Mouse (Mus musculus) midbrain, embryonic 15.5 days (tissue): Measurements from ENCODE around the gene Trit1. TPM values are rescaled to one million over a fixed set of nuclear protein-coding genes. Genes with fewer than 3 reads are reported as not detected.
"Not testable (repeated sequence)": the region's sequence is repeated elsewhere in the genome, so short reads cannot be mapped to it uniquely, and the experiment has no call there.

Source experiments
- ATAC-seq: fragments of 200-750 bp; cut with Nextera tagmentation; replicated peaks from 2 replicates; pipeline ENCODE4 v1.8.0; 2017; ENCODE audit warnings: moderate TSS enrichment
- H3K27ac ChIP-seq: fragments of 300-500 bp; sonication (generic); 2 replicates; pipeline ENCODE4 v1.5.1; 2015; ENCODE audit warnings: mild to moderate bottlenecking, inconsistent platforms
- H3K27me3 ChIP-seq: fragments of 300-500 bp; sonication (generic); replicated peaks from 2 replicates; pipeline ENCODE4 v1.6.1; 2015; ENCODE audit warnings: inconsistent platforms
- H3K36me3 ChIP-seq: fragments of 300-500 bp; sonication (generic); replicated peaks from 2 replicates; pipeline ENCODE4 v1.6.1; 2015; ENCODE audit warnings: inconsistent platforms
- H3K4me1 ChIP-seq: fragments of 300-500 bp; sonication (generic); 2 replicates; pipeline ENCODE4 v1.6.1; 2015; ENCODE audit warnings: inconsistent platforms
- H3K4me2 ChIP-seq: fragments of 300-500 bp; sonication (generic); 2 replicates; pipeline ENCODE4 v1.6.1; 2015; ENCODE audit warnings: inconsistent platforms, mild to moderate bottlenecking, moderate library complexity
- H3K4me3 ChIP-seq: fragments of 300-500 bp; sonication (generic); 2 replicates; pipeline ENCODE4 v1.5.1; 2015; ENCODE audit warnings: mild to moderate bottlenecking, inconsistent platforms
- H3K9ac ChIP-seq: fragments of 300-500 bp; sonication (generic); 2 replicates; pipeline ENCODE4 v1.6.1; 2015; ENCODE audit warnings: mild to moderate bottlenecking, inconsistent platforms
- H3K9me3 ChIP-seq: fragments of 300-500 bp; sonication (generic); 2 replicates; pipeline ENCODE4 v1.6.1; 2016; ENCODE audit warnings: inconsistent platforms
- WGBS: fragments of 180-500 bp; shearing (Covaris S2); methylation state at CpG from one replicate; pipeline ENCODE4 v1.1.7; 2015; ENCODE audit warnings: mixed read lengths; 5-methylcytosine and 5-hydroxymethylcytosine counted together
- polyA plus RNA-seq: library from polyadenylated mRNA; unstranded; fragments of >200 nt; fragmentation: Nextera tagmentation; extraction: Ambion mirVana; gene quantifications from 2 replicates; pipeline ENCODE4 v1.2.1, GENCODE M21; 2015

Trit1 gene
- polyA plus RNA-seq, 1 experiment from 2014 or later, result 25.3 TPM

DNA sequence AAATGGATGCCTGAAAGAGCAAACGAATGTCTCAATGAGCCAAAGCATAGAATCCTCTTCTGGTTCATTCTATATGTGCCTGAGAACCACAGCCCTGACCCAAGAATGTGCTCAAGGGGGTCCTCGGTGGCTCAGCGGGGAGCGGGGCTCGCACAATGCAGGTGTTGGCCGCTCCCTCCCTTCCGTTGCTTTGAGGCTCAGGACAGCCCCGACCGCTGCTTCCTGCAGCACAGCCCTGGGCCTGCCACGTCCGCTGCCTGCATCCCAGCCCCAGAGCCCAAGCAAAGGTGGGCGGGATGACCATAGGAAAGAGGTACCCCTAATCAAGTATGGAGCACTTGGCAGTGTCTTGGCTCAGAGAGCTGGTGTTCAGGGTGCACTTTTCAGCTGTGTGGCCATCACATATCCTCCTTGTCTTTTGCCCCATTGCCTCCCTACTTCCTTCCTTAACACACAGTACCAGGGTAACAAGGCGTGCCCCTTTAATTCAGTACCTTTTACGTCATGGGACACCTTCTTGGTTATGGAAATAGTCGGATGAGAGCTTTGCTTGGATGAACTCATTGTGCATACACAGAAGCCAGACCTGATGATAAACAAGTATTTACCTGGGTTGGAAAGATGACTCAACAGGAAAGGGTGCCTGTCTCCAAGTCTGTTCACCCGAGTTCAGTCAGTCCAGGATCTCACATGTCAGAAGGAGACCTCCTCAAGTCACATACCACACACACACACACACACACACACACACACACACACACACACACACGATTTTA lies 32.7 kb upstream of the Trit1 start:
- 0 out of 2 replicates have a peak overlapping the region, but pooled peaks have one; percentile 2 for H3K4me3 ChIP-seq
- H3K9ac ChIP-seq, result no peak overlapping the region
- peaks cover 8% of the 10 kb centered on the region for H3K4me1 ChIP-seq
- ATAC-seq, result no peak; the same call in 1 of the 2 replicates
- no peaks in the 10 kb centered on the region for H3K36me3 ChIP-seq
- 25% methylated on average over 17 of the region's 17 CpGs for WGBS
- no peaks in the 10 kb centered on the region for H3K9me3 ChIP-seq
- peaks cover 14% of the 10 kb centered on the region for H3K27me3 ChIP-seq
- peak overlapping the region; percentile 37 for H3K4me2 ChIP-seq
- no peak overlapping the region for H3K27ac ChIP-seq

GRCm38 (mm10) chr4:122985110-122985509 lies 31.3 kb upstream of the Trit1 start:
- H3K4me2 ChIP-seq, result no peak overlapping the region
- no peaks in the 10 kb centered on the region for H3K9me3 ChIP-seq
- 40% methylated on average over 8 of the region's 8 CpGs for WGBS
- H3K4me1 ChIP-seq, result peaks cover 8% of the 10 kb centered on the region
- no peak overlapping the region for H3K27ac ChIP-seq
- no peak overlapping the region for H3K9ac ChIP-seq
- no peaks in the 10 kb centered on the region for H3K36me3 ChIP-seq
- peak; percentile 93 for ATAC-seq
- H3K4me3 ChIP-seq, result no peak overlapping the region
- peaks cover 14% of the 10 kb centered on the region for H3K27me3 ChIP-seq

GRCm38 (mm10) chr4:122987421-122987820 lies 29.0 kb upstream of the Trit1 start:
- peaks cover 8% of the 10 kb centered on the region for H3K4me1 ChIP-seq
- WGBS, result 82% methylated on average over 4 of the region's 4 CpGs
- no peaks in the 10 kb centered on the region for H3K36me3 ChIP-seq
- no peak overlapping the region for H3K4me3 ChIP-seq
- no peak overlapping the region for H3K9ac ChIP-seq
- H3K4me2 ChIP-seq, result no peak overlapping the region
- ATAC-seq, result no peak
- H3K27me3 ChIP-seq, result peaks cover 7% of the 10 kb centered on the region
- H3K9me3 ChIP-seq, result no peaks in the 10 kb centered on the region
- H3K27ac ChIP-seq, result no peak overlapping the region

- not testable (repeated sequence) for H3K27me3 ChIP-seq, H3K4me3 ChIP-seq, H3K36me3 ChIP-seq, ATAC-seq, H3K27ac ChIP-seq, H3K9ac ChIP-seq, H3K9me3 ChIP-seq, H3K4me1 ChIP-seq, H3K4me2 ChIP-seq
- WGBS, result 64% methylated on average over 3 of the region's 3 CpGs
Observed at GRCm38 (mm10) chr4:122988004-122988403, 28.4 kb upstream of the Trit1 start.

DNA sequence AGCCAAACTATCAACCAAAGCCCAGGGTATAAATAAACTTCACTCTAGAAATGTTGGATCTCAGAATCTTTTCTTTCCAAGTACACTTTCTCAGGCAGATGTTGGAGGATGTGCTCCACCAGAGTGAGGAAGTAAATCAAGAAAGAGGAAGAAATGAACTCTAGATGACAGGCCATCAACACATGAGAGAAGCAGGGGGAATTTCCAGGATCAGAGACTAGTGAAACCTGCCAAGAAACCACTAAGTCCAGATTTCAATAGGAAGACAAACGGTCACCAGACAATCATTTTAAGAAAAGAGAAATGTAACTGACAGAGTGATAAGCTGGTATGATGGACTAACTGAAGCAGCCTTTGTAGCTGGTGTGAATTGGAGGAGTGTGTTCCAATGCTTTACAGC lies 25.2 kb upstream of the Trit1 start:
- H3K4me2 ChIP-seq, result no peak overlapping the region
- H3K27me3 ChIP-seq, result no peaks in the 10 kb centered on the region
- peaks cover 5% of the 10 kb centered on the region; the same call in 1 of the 2 replicates for H3K4me1 ChIP-seq
- WGBS, result 76% methylated on average over 1 of the region's 1 CpGs
- H3K9me3 ChIP-seq, result no peaks in the 10 kb centered on the region
- H3K36me3 ChIP-seq, result no peaks in the 10 kb centered on the region
- H3K27ac ChIP-seq, result no peak overlapping the region
- H3K4me3 ChIP-seq, result no peak overlapping the region
- ATAC-seq, result no peak
- no peak overlapping the region for H3K9ac ChIP-seq

DNA sequence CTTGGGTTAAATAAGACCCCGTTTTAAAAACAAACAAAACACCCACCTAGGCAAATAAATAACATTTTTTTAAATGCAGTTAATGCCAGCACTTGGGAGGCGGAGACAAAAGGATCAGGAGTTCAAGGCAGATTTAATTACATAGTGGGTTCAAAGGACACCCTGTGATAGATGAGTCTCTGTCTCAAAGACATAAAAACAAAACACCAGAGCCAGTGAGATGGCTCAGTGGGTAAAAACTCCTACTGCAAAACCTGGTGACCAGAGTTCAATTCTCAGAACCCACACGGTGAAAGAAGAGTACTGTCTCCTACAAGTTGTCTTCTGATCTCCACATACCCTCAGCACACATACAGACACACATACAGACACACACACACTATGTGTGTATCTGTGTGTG lies 24.1 kb upstream of the Trit1 start:
- ATAC-seq, result no peak

GRCm38 (mm10) chr4:122995404-122996220 lies 20.8 kb upstream of the Trit1 start, which contains the start of gene Mycl:
TSS of gene Mycl (plus strand) at chr4:122995652.
- Histone ChIP-seq H3K27me3 (no peaks in the 10 kb centered on the region), H3K9ac (peak within 1 kb of the TSS; percentile 94), H3K4me1 (peaks cover 33% of the 10 kb centered on the region), H3K4me2 (peak within 1 kb of the TSS; percentile 72), H3K4me3 (peak within 1 kb of the TSS; percentile 88), H3K9me3 (no peaks in the 10 kb centered on the region), H3K36me3 (no peaks in the 10 kb centered on the region), H3K27ac (peak within 1 kb of the TSS; percentile 96)
- under 1% methylated on average over 63 of the region's 69 CpGs for WGBS
- ATAC-seq, result peak; percentile 84

More for the DNA sequence above, 24.1 kb upstream of the Trit1 start:
- Histone ChIP-seq H3K4me1 (peaks cover 8% of the 10 kb centered on the region; the same call in 1 of the 2 replicates), H3K27ac (no peak overlapping the region), H3K9me3 (no peaks in the 10 kb centered on the region), H3K36me3 (no peaks in the 10 kb centered on the region), H3K27me3 (no peaks in the 10 kb centered on the region), H3K9ac (no peak overlapping the region), H3K4me2 (no peak overlapping the region), H3K4me3 (no peak overlapping the region)
- 76% methylated on average over 3 of the region's 3 CpGs for WGBS

DNA sequence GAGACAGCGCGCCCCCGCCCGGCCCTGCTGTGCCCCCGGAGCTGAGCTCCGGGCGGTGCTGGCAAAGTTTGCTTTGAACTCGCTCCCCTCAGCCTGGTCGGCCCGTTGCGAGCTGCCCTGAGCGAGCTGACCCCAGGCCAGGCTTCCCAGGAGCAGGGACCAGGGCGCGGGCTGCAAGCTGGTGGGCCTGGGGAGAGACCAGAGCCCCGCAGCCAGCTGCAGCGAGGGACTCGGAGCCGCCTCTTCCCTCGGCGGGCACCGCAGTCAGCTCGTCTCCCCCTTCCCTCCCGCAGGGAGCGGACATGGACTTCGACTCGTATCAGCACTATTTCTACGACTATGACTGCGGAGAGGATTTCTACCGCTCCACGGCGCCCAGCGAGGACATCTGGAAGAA lies 20.2 kb upstream of the Trit1 start:
- no peaks in the 10 kb centered on the region for H3K9me3 ChIP-seq
- peak overlapping the region; percentile 94 for H3K9ac ChIP-seq
- no peaks in the 10 kb centered on the region for H3K27me3 ChIP-seq
- H3K36me3 ChIP-seq, result peaks cover 3% of the 10 kb centered on the region; the same call in 1 of the 2 replicates
- peak overlapping the region; percentile 96 for H3K27ac ChIP-seq
- WGBS, result 0% methylated on average over 27 of the region's 32 CpGs
- peak overlapping the region; percentile 72 for H3K4me2 ChIP-seq
- H3K4me3 ChIP-seq, result peak overlapping the region; percentile 88
- H3K4me1 ChIP-seq, result peaks cover 39% of the 10 kb centered on the region
- ATAC-seq, result no peak

DNA sequence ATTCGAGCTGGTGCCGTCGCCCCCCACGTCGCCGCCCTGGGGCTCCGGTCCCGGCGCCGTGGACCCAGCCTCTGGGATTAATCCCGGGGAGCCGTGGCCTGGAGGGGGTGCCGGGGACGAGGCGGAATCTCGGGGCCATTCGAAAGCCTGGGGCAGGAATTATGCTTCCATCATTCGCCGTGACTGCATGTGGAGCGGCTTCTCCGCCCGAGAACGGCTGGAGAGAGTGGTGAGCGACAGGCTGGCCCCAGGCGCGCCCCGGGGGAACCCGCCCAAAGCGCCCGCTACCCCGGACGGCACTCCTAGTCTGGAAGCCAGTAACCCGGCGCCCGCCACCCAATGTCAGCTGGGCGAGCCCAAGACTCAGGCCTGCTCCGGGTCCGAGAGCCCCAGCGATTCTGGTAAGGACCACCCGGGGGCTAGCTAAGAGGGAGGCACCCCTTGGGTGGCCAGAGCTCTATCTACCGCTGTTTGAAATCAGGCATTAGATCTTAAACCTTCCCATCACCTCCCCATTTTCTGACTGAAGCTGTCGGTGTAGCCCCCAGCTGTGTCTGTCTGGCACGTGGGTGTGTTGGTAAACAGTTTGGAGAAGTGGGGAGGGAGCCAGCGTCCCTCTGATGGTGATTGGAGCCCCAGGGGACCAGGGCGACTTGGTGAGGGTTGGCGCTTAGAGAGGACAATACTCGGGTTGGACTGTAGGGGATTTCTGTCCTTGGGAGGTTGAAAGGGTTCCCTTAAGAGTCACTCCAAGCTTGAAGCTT lies 19.6 kb upstream of the Trit1 start:
- Histone ChIP-seq H3K4me3 (peak overlapping the region; percentile 88), H3K27me3 (no peaks in the 10 kb centered on the region), H3K4me2 (peak overlapping the region; percentile 72), H3K9me3 (no peaks in the 10 kb centered on the region), H3K27ac (peak overlapping the region; percentile 96), H3K4me1 (peaks cover 45% of the 10 kb centered on the region), H3K36me3 (peaks cover 8% of the 10 kb centered on the region), H3K9ac (peak overlapping the region; percentile 94)
- under 1% methylated on average over 47 of the region's 47 CpGs for WGBS
- ATAC-seq, result peak; percentile 2; the same call in 1 of the 2 replicates

GRCm38 (mm10) chr4:122998537-122999262 lies 17.7 kb upstream of the Trit1 start:
- H3K9me3 ChIP-seq, result no peaks in the 10 kb centered on the region
- H3K4me2 ChIP-seq, result peak overlapping the region; percentile 72
- H3K36me3 ChIP-seq, result peaks cover 8% of the 10 kb centered on the region
- peak overlapping the region; percentile 88 for H3K4me3 ChIP-seq
- whole genome bisulfite sequencing, result 1% methylated on average over 12 of the region's 12 CpGs
- ATAC-seq, result peak; percentile 76
- H3K27ac ChIP-seq, result peak overlapping the region; percentile 96
- peaks cover 51% of the 10 kb centered on the region for H3K4me1 ChIP-seq
- no peaks in the 10 kb centered on the region for H3K27me3 ChIP-seq
- peak overlapping the region; percentile 94 for H3K9ac ChIP-seq

GRCm38 (mm10) chr4:122999263-122999691 lies 17.1 kb upstream of the Trit1 start:
- no peaks in the 10 kb centered on the region for H3K27me3 ChIP-seq
- 0 out of 2 replicates have a peak, but pooled peaks have one; percentile 7 for ATAC-seq
- H3K27ac ChIP-seq, result peak overlapping the region; percentile 96
- H3K36me3 ChIP-seq, result peaks cover 8% of the 10 kb centered on the region
- peak overlapping the region; percentile 72 for H3K4me2 ChIP-seq
- H3K4me1 ChIP-seq, result peaks cover 51% of the 10 kb centered on the region
- H3K9ac ChIP-seq, result peak overlapping the region; percentile 47
- H3K9me3 ChIP-seq, result no peaks in the 10 kb centered on the region
- peak overlapping the region; percentile 88 for H3K4me3 ChIP-seq
- WGBS, result 2% methylated on average over 4 of the region's 4 CpGs
